Mouse (Mus musculus) brown adipose tissue, adult 24 weeks (tissue): Measurements from ENCODE around the gene Adgrl3. TPM values are rescaled to one million over a fixed set of nuclear protein-coding genes. Genes with fewer than 3 reads are reported as not detected.
"Not testable (repeated sequence)": the region's sequence is repeated elsewhere in the genome, so short reads cannot be mapped to it uniquely, and the experiment has no call there.

Experiments used
- H3K27ac ChIP-seq: fragments of 200-500 bp; replicated peaks from 2 replicates; pipeline ENCODE4 v1.5.1; 2012; ENCODE audit warnings: low read depth, mild to moderate bottlenecking, low read length
- H3K4me1 ChIP-seq: fragments of 200-500 bp; 2 replicates; pipeline ENCODE4 v1.6.1; 2012; ENCODE audit warnings: low read length, mixed read lengths; ENCODE audit not compliant: control insufficient read depth, insufficient read depth, insufficient read length
- H3K4me3 ChIP-seq: fragments of 200-500 bp; 2 replicates; pipeline ENCODE4 v1.5.1; 2012; ENCODE audit warnings: low read depth, mild to moderate bottlenecking, low read length, moderate library complexity; ENCODE audit not compliant: insufficient read depth
- polyA plus RNA-seq: library from polyadenylated mRNA; stranded (reverse); fragments of >200 nt; gene quantifications from 2 replicates; pipeline ENCODE4 v1.2.4, GENCODE M21; 2012; ENCODE audit not compliant: missing spikeins, insufficient read depth, insufficient read length

Adgrl3 gene
- polyA plus RNA-seq, 1 experiment, result 0.71 TPM

GRCm38 (mm10) chr5:81475971-81476606 is 456.2 kb downstream of the Adgrl3 start:
- Histone ChIP-seq H3K4me3 (no peak overlapping the region), H3K4me1 (no peaks in the 10 kb centered on the region)

GRCm38 (mm10) chr5:81480911-81481310 is 461.0 kb downstream of the Adgrl3 start:
- H3K27ac ChIP-seq, result no peak overlapping the region
- H3K4me3 ChIP-seq, result no peak overlapping the region
- no peaks in the 10 kb centered on the region for H3K4me1 ChIP-seq

More at GRCm38 (mm10) chr5:81475971-81476606, 456.2 kb downstream of the Adgrl3 start:
- no peak overlapping the region for H3K27ac ChIP-seq

DNA sequence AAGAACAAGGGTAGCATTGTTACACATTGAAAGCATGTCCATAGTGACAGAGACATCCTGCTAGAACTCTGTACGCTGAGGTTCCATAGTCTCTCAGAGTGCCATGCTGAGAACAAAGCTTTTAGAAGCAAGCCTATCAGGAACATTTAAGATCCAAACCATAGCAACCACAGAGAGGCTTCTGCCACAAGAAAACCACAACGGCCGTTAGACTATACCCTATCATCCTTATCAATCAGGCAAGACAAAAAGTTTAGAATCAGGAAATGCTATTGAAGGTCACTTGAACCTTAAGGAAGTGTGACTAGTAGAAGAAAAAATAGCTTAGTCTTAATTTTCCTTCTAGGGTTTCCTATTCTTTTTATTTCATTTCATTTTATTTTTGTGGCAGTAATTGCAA is 464.0 kb downstream of the Adgrl3 start:
- Histone ChIP-seq H3K27ac (no peak overlapping the region), H3K4me3 (no peak overlapping the region), H3K4me1 (no peaks in the 10 kb centered on the region)

GRCm38 (mm10) chr5:81501076-81501475 is 481.1 kb downstream of the Adgrl3 start:
- Histone ChIP-seq H3K4me1 (no peaks in the 10 kb centered on the region), H3K4me3 (no peak overlapping the region), H3K27ac (no peak overlapping the region)

GRCm38 (mm10) chr5:81518720-81519496 is 499.0 kb downstream of the Adgrl3 start:
- Histone ChIP-seq H3K4me1 (no peaks in the 10 kb centered on the region), H3K4me3 (no peak overlapping the region), H3K27ac (no peak overlapping the region)

DNA sequence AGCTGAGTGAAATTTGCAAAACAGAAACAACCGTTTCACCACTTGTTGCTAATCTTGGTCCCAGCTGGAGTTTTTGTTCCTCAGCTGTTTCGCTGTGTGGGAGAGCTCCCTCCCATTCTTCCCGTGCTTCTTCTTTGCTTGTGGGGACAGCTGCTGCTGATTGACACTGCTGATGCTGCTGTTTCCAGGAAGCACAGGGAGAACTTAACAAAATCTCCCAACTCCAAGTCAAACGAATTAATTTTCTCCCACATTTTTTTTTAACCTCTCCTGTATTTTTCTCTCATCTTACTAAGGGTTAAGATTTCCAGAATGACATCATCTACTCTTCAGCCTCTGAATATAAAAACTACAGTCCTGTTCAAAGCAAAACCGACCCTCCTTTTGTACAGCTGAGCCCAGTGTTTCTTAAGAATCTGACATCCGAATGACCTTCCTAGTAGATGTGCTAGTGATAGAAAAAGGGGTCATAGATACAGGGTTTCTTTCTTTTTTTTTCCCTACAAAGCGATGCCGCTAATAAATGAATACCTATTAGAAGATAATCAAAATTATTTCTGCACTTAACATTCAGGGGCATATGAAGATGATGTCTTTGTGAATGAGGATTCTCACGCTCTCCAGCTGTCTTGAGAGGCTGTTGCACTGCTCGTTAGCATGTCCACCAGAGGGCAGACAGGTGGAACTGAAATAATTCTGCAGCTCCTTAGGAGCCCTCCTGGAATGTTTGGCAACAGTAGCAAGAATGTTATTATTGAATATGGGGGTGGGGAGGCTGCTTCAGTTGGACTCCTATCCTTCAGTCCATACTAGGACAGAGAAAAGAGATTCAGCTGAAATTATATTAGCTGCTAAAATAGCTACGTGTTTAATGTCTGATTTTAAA is 499.8 kb downstream of the Adgrl3 start:
- H3K4me3 ChIP-seq, result no peak overlapping the region
- no peaks in the 10 kb centered on the region for H3K4me1 ChIP-seq
- no peak overlapping the region for H3K27ac ChIP-seq

GRCm38 (mm10) chr5:81522760-81523159 is 502.8 kb downstream of the Adgrl3 start:
- Histone ChIP-seq H3K27ac (no peak overlapping the region), H3K4me3 (no peak overlapping the region), H3K4me1 (no peaks in the 10 kb centered on the region)

GRCm38 (mm10) chr5:81524532-81524961 is 504.6 kb downstream of the Adgrl3 start:
- Histone ChIP-seq H3K4me3 (no peak overlapping the region), H3K27ac (no peak overlapping the region), H3K4me1 (no peaks in the 10 kb centered on the region)

DNA sequence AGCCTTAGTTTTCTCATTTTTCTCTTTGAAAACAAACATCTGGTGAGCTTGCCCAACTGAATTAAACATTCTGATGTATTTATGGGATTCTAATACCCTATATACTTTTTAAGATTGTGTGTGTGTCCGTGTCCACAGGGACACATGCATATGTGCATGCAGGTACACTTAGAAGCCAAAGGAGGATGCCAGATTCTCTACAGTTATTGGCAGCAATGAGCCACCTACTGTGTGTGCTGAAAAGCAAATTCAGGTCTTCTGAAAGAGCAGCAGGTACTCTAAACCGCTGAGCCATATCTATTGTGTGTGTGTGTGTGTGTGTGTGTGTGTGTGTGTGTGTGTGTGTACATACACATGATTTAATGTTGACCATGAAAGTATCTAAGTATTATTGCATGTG is 505.4 kb downstream of the Adgrl3 start:
- Histone ChIP-seq H3K27ac (no peak overlapping the region), H3K4me1 (no peaks in the 10 kb centered on the region), H3K4me3 (no peak overlapping the region)

DNA sequence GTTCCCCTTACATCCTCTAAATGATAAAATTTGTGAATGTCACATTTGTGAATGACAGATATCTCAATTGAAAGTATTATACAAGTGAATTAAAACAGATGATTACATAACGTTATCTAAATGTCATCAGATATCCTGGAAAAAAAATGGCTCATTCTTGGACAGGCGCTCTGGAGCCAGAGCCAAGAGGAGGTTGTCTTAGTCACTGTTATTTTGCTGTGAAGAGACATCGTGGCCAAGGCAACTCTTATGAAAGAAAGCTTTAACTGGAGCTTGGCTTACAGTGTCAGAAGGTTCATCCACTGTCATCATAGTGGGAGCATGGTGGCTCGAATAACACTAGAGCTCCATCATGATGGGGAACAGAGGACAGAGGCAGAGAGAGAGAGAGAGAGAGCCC is 511.7 kb downstream of the Adgrl3 start:
- Histone ChIP-seq H3K4me1 (no peaks in the 10 kb centered on the region), H3K27ac (no peak overlapping the region), H3K4me3 (no peak overlapping the region)

- no peak overlapping the region for H3K4me3 ChIP-seq
- no peak overlapping the region for H3K27ac ChIP-seq
- no peaks in the 10 kb centered on the region for H3K4me1 ChIP-seq
These were observed 530.3 kb downstream of the Adgrl3 start for GRCm38 (mm10) chr5:81550211-81550610.

DNA sequence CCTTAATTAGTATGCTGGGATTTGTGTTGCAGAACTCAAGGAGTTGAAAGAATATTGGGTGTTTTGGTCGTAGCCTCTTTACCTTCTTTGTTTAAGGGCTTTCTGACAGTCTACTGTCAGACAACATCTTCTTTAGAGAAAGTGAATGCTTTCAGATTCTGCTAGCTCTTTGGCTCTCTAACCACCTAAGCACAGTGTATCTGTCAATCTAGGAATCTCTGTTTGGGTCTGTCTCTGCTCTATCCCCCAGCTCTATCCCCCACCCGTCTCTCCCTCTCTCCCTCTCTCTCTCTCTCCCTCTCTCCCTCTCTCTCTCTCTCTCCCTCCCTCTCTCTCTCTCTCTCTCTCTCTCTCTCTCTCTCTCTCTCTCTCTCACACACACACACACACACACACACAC is 535.2 kb downstream of the Adgrl3 start:
- not testable (repeated sequence) for H3K27ac ChIP-seq, H3K4me1 ChIP-seq, H3K4me3 ChIP-seq

GRCm38 (mm10) chr5:81556008-81556407 is 536.1 kb downstream of the Adgrl3 start:
- H3K27ac ChIP-seq, result no peak overlapping the region
- no peak overlapping the region for H3K4me3 ChIP-seq
- H3K4me1 ChIP-seq, result no peaks in the 10 kb centered on the region

- no peak overlapping the region for H3K27ac ChIP-seq
- no peak overlapping the region for H3K4me3 ChIP-seq
- no peaks in the 10 kb centered on the region for H3K4me1 ChIP-seq
These were observed 539.0 kb downstream of the Adgrl3 start for GRCm38 (mm10) chr5:81558965-81559364.

GRCm38 (mm10) chr5:81564294-81564693 is 544.4 kb downstream of the Adgrl3 start:
- Histone ChIP-seq H3K4me3 (no peak overlapping the region), H3K4me1 (peaks cover 2% of the 10 kb centered on the region), H3K27ac (no peak overlapping the region)
